Mouse (Mus musculus) megakaryocyte-erythroid progenitor cell, adult 5-6 weeks (primary cell): ENCODE measurements around the gene Topaz1. TPM values are rescaled to one million over a fixed set of nuclear protein-coding genes. Genes with fewer than 3 reads are reported as not detected.

Source experiments
- total RNA-seq, 2 experiments: library from RNA; stranded (forward) in 1 of 2; stranded (reverse) in 1 of 2; fragments of 200-1000, 215-1000 nt in 1 of 2; fragments of >200 nt in 1 of 2; fragmentation: Nextera tagmentation in 1 of 2; gene quantifications; 2 replicates each; pipeline ENCODE4 v1.2.3; 2014 to 2017

The Topaz1 gene
- total RNA-seq, 2 experiments from 2014 or later: not detected

Other genes starting within 250 kb of the Topaz1 start
- gene Tcaim, start 58.2 kb downstream of the Topaz1 start, total RNA-seq (2014; fragmentation: Nextera tagmentation): 5.8 and 5.9 TPM in 2 replicates
- 5.1 and 16.0 TPM in 2 replicates for gene Tcaim, start 58.2 kb downstream of the Topaz1 start, total RNA-seq (2017)
- not detected in 2 replicates for gene Gm35549, start 96.7 kb downstream of the Topaz1 start, total RNA-seq (2014; fragmentation: Nextera tagmentation)
- gene Gm35549, start 96.7 kb downstream of the Topaz1 start, total RNA-seq (2017): not detected in 2 replicates
- 54.2 and 64.7 TPM in 2 replicates for gene Zfp445, start 118.7 kb downstream of the Topaz1 start, total RNA-seq (2014; fragmentation: Nextera tagmentation)
- gene Zfp445, start 118.7 kb downstream of the Topaz1 start, total RNA-seq (2017): 50.1 and 93.1 TPM in 2 replicates
- 2.2 and 3.2 TPM in 2 replicates for gene Zkscan7, start 138.3 kb downstream of the Topaz1 start, total RNA-seq (2014; fragmentation: Nextera tagmentation)
- 3.2 and 3.8 TPM in 2 replicates for gene Zkscan7, start 138.3 kb downstream of the Topaz1 start, total RNA-seq (2017)
- gene Zfp105, start 175.7 kb downstream of the Topaz1 start, total RNA-seq (2014; fragmentation: Nextera tagmentation): not detected in 2 replicates
- gene Zfp105, start 175.7 kb downstream of the Topaz1 start, total RNA-seq (2017): not detected in 2 replicates
- 35.0 and 37.7 TPM in 2 replicates for gene 1110059G10Rik, start 203.7 kb downstream of the Topaz1 start, total RNA-seq (2014; fragmentation: Nextera tagmentation)
- gene 1110059G10Rik, start 203.7 kb downstream of the Topaz1 start, total RNA-seq (2017): 24.6 and 40.4 TPM in 2 replicates
- gene Kif15, start 203.7 kb downstream of the Topaz1 start, total RNA-seq (2014; fragmentation: Nextera tagmentation): 136 and 143 TPM in 2 replicates
- gene Kif15, start 203.7 kb downstream of the Topaz1 start, total RNA-seq (2017): 280 and 313 TPM in 2 replicates